Mouse (Mus musculus) myocyte (in vitro differentiated cells): ENCODE measurements at regions not wholly inside any gene's neighbourhood (a gene's known extent, or its start where the extent isn't known, plus 50 kb on each side); places are given as distances from the start of the nearest gene placed in this dataset.

Experiments
- H3K27me3 ChIP-seq: one replicate; pipeline ENCODE4 v1.6.1; 2011; ENCODE audit not compliant: control insufficient read depth, insufficient read depth, insufficient read length
- H3K36me3 ChIP-seq: one replicate; pipeline ENCODE4 v1.6.1; 2011; ENCODE audit not compliant: control insufficient read depth, insufficient read depth
- H3K4me2 ChIP-seq: one replicate; pipeline ENCODE4 v1.6.1; 2011; ENCODE audit warnings: low read depth, control low read depth
- H3K4me3 ChIP-seq: one replicate; pipeline ENCODE4 v1.5.1; 2011; ENCODE audit warnings: mild to moderate bottlenecking, control low read depth, moderate library complexity
- H3K79me2 ChIP-seq: one replicate; pipeline ENCODE4 v1.6.1; 2011; ENCODE audit not compliant: control insufficient read depth, insufficient read depth
- H3ac ChIP-seq: one replicate; pipeline ENCODE4 v1.6.1; 2011; ENCODE audit not compliant: control insufficient read depth, insufficient read length
- CEBPB ChIP-seq: IDR thresholded peaks from 2 replicates; pipeline ENCODE4 v1.6.1; 2011; ENCODE audit warnings: mild to moderate bottlenecking, moderate library complexity; ENCODE audit not compliant: poor library complexity, insufficient read depth, severe bottlenecking
- E2F4 ChIP-seq: IDR thresholded peaks from one replicate; pipeline ENCODE4 v1.6.1; 2011; ENCODE audit warnings: mild to moderate bottlenecking, control low read depth, moderate library complexity; ENCODE audit not compliant: insufficient read depth
- MAX ChIP-seq: IDR thresholded peaks from one replicate; pipeline ENCODE4 v1.6.1; 2011; ENCODE audit warnings: low read depth, mild to moderate bottlenecking, control low read depth
- MYOD1 ChIP-seq, 3 experiments: IDR thresholded peaks; one replicate each; pipeline ENCODE4 v1.6.1; 2011; ENCODE audit warnings: control low read depth in 2 of 3, low read depth in 2 of 3, mild to moderate bottlenecking in 2 of 3, moderate library complexity in 1 of 3; ENCODE audit not compliant: insufficient read length in 2 of 3, control insufficient read depth in 1 of 3
- MYOG ChIP-seq, 3 experiments: IDR thresholded peaks; one replicate each; pipeline ENCODE4 v1.6.1; 2011; ENCODE audit warnings: control low read depth in 2 of 3, low read depth in 2 of 3, mild to moderate bottlenecking in 2 of 3; ENCODE audit not compliant: insufficient read length in 2 of 3, control insufficient read depth in 1 of 3, insufficient read depth in 1 of 3
- POLR2A ChIP-seq: IDR thresholded peaks from one replicate; pipeline ENCODE4 v1.6.1; 2011; ENCODE audit warnings: low read depth, mild to moderate bottlenecking, control low read depth, moderate library complexity; ENCODE audit not compliant: insufficient read length
- POLR2AphosphoS2 ChIP-seq: IDR thresholded peaks from one replicate; pipeline ENCODE4 v1.6.1; 2011; ENCODE audit warnings: low read depth, control low read depth; ENCODE audit not compliant: insufficient read length
- REST ChIP-seq: IDR thresholded peaks from one replicate; pipeline ENCODE4 v1.6.1; 2011; ENCODE audit warnings: mild to moderate bottlenecking, control low read depth, moderate library complexity; ENCODE audit not compliant: insufficient read depth, insufficient read length
- SRF ChIP-seq: IDR thresholded peaks from one replicate; pipeline ENCODE4 v1.6.1; 2011; ENCODE audit warnings: low read depth; ENCODE audit not compliant: control insufficient read depth, insufficient read length
- TCF12 ChIP-seq: IDR thresholded peaks from one replicate; pipeline ENCODE4 v1.6.1; 2011; ENCODE audit warnings: mild to moderate bottlenecking, control low read depth; ENCODE audit not compliant: poor library complexity, insufficient read depth, severe bottlenecking
- TCF3 ChIP-seq: IDR thresholded peaks from one replicate; pipeline ENCODE4 v1.6.1; 2011; ENCODE audit warnings: low read depth, control low read depth; ENCODE audit not compliant: insufficient read length
- USF1 ChIP-seq: IDR thresholded peaks from one replicate; pipeline ENCODE4 v1.6.1; 2011; ENCODE audit warnings: low read depth, mild to moderate bottlenecking, control low read depth, moderate library complexity

- Histone ChIP-seq H3K36me3 (no peaks in the 10 kb centered on the region), H3K27me3 (no peaks in the 10 kb centered on the region), H3K4me3 (no peak overlapping the region), H3K4me2 (no peak overlapping the region), H3ac (no peak overlapping the region), H3K79me2 (no peaks in the 10 kb centered on the region)
- no peak for TF ChIP-seq POLR2AphosphoS2
- TF ChIP-seq MYOD1 (IDR thresholded peaks at IDR 0.05; ENCODE audit: control insufficient read depth in 1 of 3, insufficient read length in 2 of 3, low read depth in 2 of 3) = no peak
- no peak for TF ChIP-seq USF1
- TF ChIP-seq SRF = no peak
- no peak for TF ChIP-seq TCF3
- no peak for TF ChIP-seq POLR2A
- no peak for TF ChIP-seq REST
- no peak for TF ChIP-seq TCF12
- TF ChIP-seq MYOG (IDR thresholded peaks at IDR 0.05; ENCODE audit: control insufficient read depth in 1 of 3, insufficient read depth in 1 of 3, insufficient read length in 2 of 3, low read depth in 2 of 3) = no peak
- no peak for TF ChIP-seq MAX
- TF ChIP-seq CEBPB = no peak
- no peak for TF ChIP-seq E2F4
Measured at GRCm38 (mm10) chr9:34204479-34204878, 281.2 kb upstream of the Kirrel3 start.

GRCm38 (mm10) chr9:34231561-34231960 lies 254.1 kb upstream of the Kirrel3 start:
- Histone ChIP-seq H3K4me2 (no peak overlapping the region), H3K4me3 (no peak overlapping the region), H3ac (no peak overlapping the region), H3K79me2 (no peaks in the 10 kb centered on the region), H3K27me3 (no peaks in the 10 kb centered on the region), H3K36me3 (no peaks in the 10 kb centered on the region)
- TF ChIP-seq TCF12 (no peak), POLR2AphosphoS2 (no peak), POLR2A (no peak), MYOD1 (IDR thresholded peaks at IDR 0.05; ENCODE audit: control insufficient read depth in 1 of 3, insufficient read length in 2 of 3, low read depth in 2 of 3) (no peak), MAX (no peak), SRF (no peak), REST (no peak), MYOG (IDR thresholded peaks at IDR 0.05; ENCODE audit: control insufficient read depth in 1 of 3, insufficient read depth in 1 of 3, insufficient read length in 2 of 3, low read depth in 2 of 3) (no peak), USF1 (no peak), E2F4 (no peak), CEBPB (no peak), TCF3 (no peak)

GRCm38 (mm10) chr9:34234734-34235133 lies 251.0 kb upstream of the Kirrel3 start:
- TF ChIP-seq MYOD1 (IDR thresholded peaks at IDR 0.05; ENCODE audit: control insufficient read depth in 1 of 3, insufficient read length in 2 of 3, low read depth in 2 of 3) (no peak), TCF12 (no peak), SRF (no peak), POLR2AphosphoS2 (no peak), MAX (no peak), E2F4 (no peak), CEBPB (no peak)
- Histone ChIP-seq H3K27me3 (no peaks in the 10 kb centered on the region), H3K4me3 (no peak overlapping the region), H3K4me2 (no peak overlapping the region), H3K79me2 (no peaks in the 10 kb centered on the region), H3ac (no peak overlapping the region), H3K36me3 (no peaks in the 10 kb centered on the region)

- H3K79me2 ChIP-seq = no peaks in the 10 kb centered on the region
- no peak for TF ChIP-seq MYOG (IDR thresholded peaks at IDR 0.05; ENCODE audit: control insufficient read depth in 1 of 3, insufficient read depth in 1 of 3, insufficient read length in 2 of 3, low read depth in 2 of 3)
- no peak for TF ChIP-seq TCF3
- TF ChIP-seq REST = no peak
- TF ChIP-seq SRF = no peak
- no peak for TF ChIP-seq MYOD1 (IDR thresholded peaks at IDR 0.05; ENCODE audit: control insufficient read depth in 1 of 3, insufficient read length in 2 of 3, low read depth in 2 of 3)
- TF ChIP-seq POLR2A = no peak
- no peak for TF ChIP-seq CEBPB
- no peak for TF ChIP-seq TCF12
- TF ChIP-seq MAX = no peak
- no peak for TF ChIP-seq POLR2AphosphoS2
- no peak for TF ChIP-seq E2F4
- no peak for TF ChIP-seq USF1
- H3K4me3 ChIP-seq = no peak overlapping the region
- H3K27me3 ChIP-seq = no peaks in the 10 kb centered on the region
- no peak overlapping the region for H3ac ChIP-seq
- no peaks in the 10 kb centered on the region for H3K36me3 ChIP-seq
- H3K4me2 ChIP-seq = no peak overlapping the region
Measured at GRCm38 (mm10) chr9:34239531-34239930, 246.2 kb upstream of the Kirrel3 start.

- H3K36me3 ChIP-seq = no peaks in the 10 kb centered on the region
- H3K4me2 ChIP-seq = no peak overlapping the region
- TF ChIP-seq TCF3 (no peak), POLR2AphosphoS2 (no peak), POLR2A (no peak), CEBPB (no peak), MAX (no peak), SRF (no peak), TCF12 (no peak), E2F4 (no peak), MYOG (IDR thresholded peaks at IDR 0.05; ENCODE audit: control insufficient read depth in 1 of 3, insufficient read depth in 1 of 3, insufficient read length in 2 of 3, low read depth in 2 of 3) (no peak), MYOD1 (IDR thresholded peaks at IDR 0.05; ENCODE audit: control insufficient read depth in 1 of 3, insufficient read length in 2 of 3, low read depth in 2 of 3) (no peak), REST (no peak), USF1 (no peak)
- no peaks in the 10 kb centered on the region for H3K79me2 ChIP-seq
- no peak overlapping the region for H3K4me3 ChIP-seq
- no peaks in the 10 kb centered on the region for H3K27me3 ChIP-seq
- no peak overlapping the region for H3ac ChIP-seq
Measured at GRCm38 (mm10) chr9:34243674-34244073, 242.0 kb upstream of the Kirrel3 start.
